Mouse (Mus musculus) regulatory T cell (primary cell): ENCODE measurements around the gene Wbp11.

Source experiments
- in situ Hi-C: fragments of 300-600 bp; cut with MboI, MseI; formaldehyde crosslinking; loops from one replicate; pipeline ENCODE4 v1.15.1; 2025; ENCODE audit warnings: high pct_unique_total_duplicates

Wbp11 gene

GRCm38 (mm10) chr6:136827881-136828561 lies at the start of gene Wbp11:
TSS of gene Wbp11 (minus strand) at chr6:136828233.
- in situ Hi-C loops = loop anchor here (5.0 kb wide), 1 partner anchor 104 kb away; no protein-coding TSS in a partner anchor

- in situ Hi-C loops = no loop called here
Measured at GRCm38 (mm10) chr6:136875670-136876069, 47.6 kb upstream of the Wbp11 start, which contains the start of gene Mgp. TSS of gene Mgp (minus strand) at chr6:136875823.

- in situ Hi-C loops = no loop called here
Measured at GRCm38 (mm10) chr6:136874599-136874998, 46.6 kb upstream of the Wbp11 start.

GRCm38 (mm10) chr6:136868921-136869320 lies 40.9 kb upstream of the Wbp11 start:
- in situ Hi-C loops = loop anchor here (10.0 kb wide), 1 partner anchor 666 kb away; no protein-coding TSS in a partner anchor

- in situ Hi-C loops = loop anchor here (10.0 kb wide), 1 partner anchor 669 kb away; no protein-coding TSS in a partner anchor
Measured at GRCm38 (mm10) chr6:136866150-136866549, 38.1 kb upstream of the Wbp11 start.

GRCm38 (mm10) chr6:136865360-136865759 lies 37.3 kb upstream of the Wbp11 start:
- in situ Hi-C loops = loop anchor here (10.0 kb wide), 1 partner anchor 669 kb away; no protein-coding TSS in a partner anchor

- in situ Hi-C loops = loop anchor here (10.0 kb wide), 1 partner anchor 674 kb away; no protein-coding TSS in a partner anchor
Measured at GRCm38 (mm10) chr6:136861020-136861419, 33.0 kb upstream of the Wbp11 start.

- in situ Hi-C loops = loop anchor here (5.0 kb wide), 2 partner anchors 64 to 119 kb away; partner anchors contain the start of genes Erp27 and Pde6h
Measured at GRCm38 (mm10) chr6:136858420-136858819, 30.4 kb upstream of the Wbp11 start.

- in situ Hi-C loops = loop anchor here (5.0 kb wide), 2 partner anchors 64 to 119 kb away; partner anchors contain the start of genes Erp27 and Pde6h
Measured at GRCm38 (mm10) chr6:136857873-136858260, 29.8 kb upstream of the Wbp11 start.

- in situ Hi-C loops = loop anchor here (5.0 kb wide), 2 partner anchors 65 to 120 kb away; partner anchors contain the start of genes Erp27 and Pde6h
Measured at GRCm38 (mm10) chr6:136857186-136857872, 29.3 kb upstream of the Wbp11 start, which contains the start of gene Art4. TSS of gene Art4 (minus strand) at chr6:136857733.

GRCm38 (mm10) chr6:136856071-136856636 lies 28.1 kb upstream of the Wbp11 start:
- in situ Hi-C loops = loop anchor here (5.0 kb wide), 2 partner anchors 66 to 121 kb away; partner anchors contain the start of genes Erp27 and Pde6h

GRCm38 (mm10) chr6:136855183-136855582 lies 27.1 kb upstream of the Wbp11 start:
- in situ Hi-C loops = loop anchor here (5.0 kb wide), 2 partner anchors 67 to 122 kb away; partner anchors contain the start of genes Erp27 and Pde6h

- in situ Hi-C loops = no loop called here
Measured at GRCm38 (mm10) chr6:136854361-136854781, 26.3 kb upstream of the Wbp11 start.

- in situ Hi-C loops = no loop called here
Measured at GRCm38 (mm10) chr6:136852762-136853161, 24.7 kb upstream of the Wbp11 start.

GRCm38 (mm10) chr6:136852348-136852747 lies 24.3 kb upstream of the Wbp11 start:
- in situ Hi-C loops = no loop called here

GRCm38 (mm10) chr6:136850267-136850666 lies 22.2 kb upstream of the Wbp11 start:
- in situ Hi-C loops = no loop called here

- in situ Hi-C loops = no loop called here
Measured at GRCm38 (mm10) chr6:136848971-136849370, 20.9 kb upstream of the Wbp11 start.

GRCm38 (mm10) chr6:136848399-136848798 lies 20.4 kb upstream of the Wbp11 start:
- in situ Hi-C loops = no loop called here

GRCm38 (mm10) chr6:136847790-136848189 lies 19.8 kb upstream of the Wbp11 start:
- in situ Hi-C loops = no loop called here

- in situ Hi-C loops = no loop called here
Measured at GRCm38 (mm10) chr6:136847267-136847666, 19.2 kb upstream of the Wbp11 start.

- in situ Hi-C loops = no loop called here
Measured at GRCm38 (mm10) chr6:136845706-136846480, 17.9 kb upstream of the Wbp11 start.
